Mouse (Mus musculus): ENCODE results near the gene Gm20388.

Gene Gm20388

GRCm38 (mm10) chr8:121174721-121175539, 1264.3 kb downstream of the Gm20388 start:
- in situ Hi-C loops (cut with MboI) = no loop called here

DNA sequence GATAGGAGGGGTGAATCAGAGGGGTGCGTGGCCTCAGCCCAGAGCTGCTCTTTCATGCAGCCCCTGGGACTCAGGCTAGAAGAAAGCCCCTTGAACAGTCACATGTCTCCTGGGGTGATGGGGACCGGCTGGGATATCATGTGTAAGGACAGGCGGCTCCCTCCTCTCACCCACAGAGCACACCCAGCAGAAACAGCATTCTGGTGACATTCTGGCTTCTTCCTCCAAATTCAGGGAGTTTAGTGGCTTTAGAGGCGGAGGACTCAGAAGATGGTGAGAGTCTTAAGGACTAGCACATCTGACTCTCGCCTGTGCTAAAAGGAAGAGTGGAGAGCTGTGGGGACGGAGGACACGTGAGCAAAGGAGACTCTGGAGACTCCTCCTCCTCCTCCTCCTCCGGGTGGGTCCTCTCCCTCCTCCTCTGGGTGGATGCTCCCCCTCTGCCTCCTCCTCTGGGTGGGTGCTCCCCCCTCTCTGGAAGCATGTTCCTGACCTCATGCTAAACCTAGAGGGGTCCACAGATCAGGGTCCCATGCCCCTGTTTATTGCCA, 1265.0 kb downstream of the Gm20388 start:
- in situ Hi-C loops (cut with MboI) = no loop called here

- in situ Hi-C loops (cut with MboI) = no loop called here
Observed at GRCm38 (mm10) chr8:121176291-121176690, 1265.7 kb downstream of the Gm20388 start.

DNA sequence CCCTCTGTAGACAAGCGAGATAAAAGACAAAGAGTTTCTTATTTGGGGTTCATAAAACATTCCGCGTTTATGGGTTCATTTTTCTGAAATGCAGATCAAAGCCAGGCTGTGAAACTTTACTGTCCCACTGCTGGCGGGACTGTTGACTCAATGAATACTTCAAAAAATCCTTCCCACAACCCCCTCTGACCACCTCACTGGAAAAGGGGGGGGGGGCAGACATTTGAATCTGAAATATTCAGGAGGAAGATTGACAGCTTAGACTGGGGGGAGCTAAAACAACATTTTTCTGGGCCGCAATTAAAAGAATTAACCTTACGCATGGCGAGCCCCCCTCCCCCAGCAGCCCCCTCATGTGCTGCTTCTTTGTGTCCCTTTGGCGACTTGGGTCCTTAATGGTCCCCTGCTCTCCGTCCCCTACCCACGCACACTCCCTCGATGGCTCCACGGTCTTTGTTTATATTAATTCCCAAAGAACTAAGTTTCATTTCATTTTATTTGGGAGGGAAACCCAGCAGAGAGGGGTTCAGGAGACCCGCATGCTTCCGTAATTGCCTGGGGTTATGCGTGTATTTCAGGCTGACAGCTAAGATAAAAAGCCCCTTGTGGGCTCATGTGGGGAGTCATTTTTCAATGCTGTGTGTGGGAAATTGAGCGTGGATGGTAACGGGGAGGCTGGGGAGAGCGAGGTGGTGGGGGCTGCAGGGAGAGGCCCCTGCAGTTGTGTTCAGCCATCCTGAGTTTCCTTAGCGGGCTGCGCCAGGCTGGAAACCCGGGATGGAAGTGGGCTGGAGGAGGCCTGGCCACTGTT, 1270.0 kb downstream of the Gm20388 start:
- in situ Hi-C loops (cut with MboI) = no loop called here

DNA sequence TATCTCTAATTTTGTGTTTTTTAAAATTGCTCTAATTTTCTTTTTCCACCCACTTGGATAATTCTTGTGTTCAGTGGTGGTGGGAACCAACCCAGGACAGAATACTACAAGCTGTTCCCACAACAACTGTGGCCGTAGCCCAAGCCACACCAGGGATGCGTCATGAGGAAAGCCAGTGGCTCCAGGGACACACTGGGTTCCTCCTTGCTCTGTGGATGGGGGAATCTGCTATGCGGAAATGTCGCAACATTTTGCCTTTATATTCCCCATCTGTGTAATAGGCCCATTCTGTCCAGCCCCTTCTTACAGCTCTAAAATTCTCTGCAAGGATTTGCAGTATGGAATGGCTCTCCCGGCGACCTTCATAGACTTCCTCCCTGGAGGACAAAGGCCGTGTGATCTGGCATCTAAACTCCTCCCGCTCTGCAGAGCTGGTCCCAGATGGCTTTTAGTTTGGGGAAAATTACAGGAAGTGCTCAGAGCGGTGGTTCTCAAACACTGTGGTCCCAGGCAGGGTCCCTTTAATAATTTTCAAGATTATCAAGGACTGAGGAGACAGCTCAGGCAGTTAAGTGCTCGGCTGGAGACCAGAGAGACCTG, 1270.7 kb downstream of the Gm20388 start:
- in situ Hi-C loops (cut with MboI) = no loop called here

GRCm38 (mm10) chr8:121187491-121188364, 1277.1 kb downstream of the Gm20388 start:
- in situ Hi-C loops (cut with MboI) = no loop called here

DNA sequence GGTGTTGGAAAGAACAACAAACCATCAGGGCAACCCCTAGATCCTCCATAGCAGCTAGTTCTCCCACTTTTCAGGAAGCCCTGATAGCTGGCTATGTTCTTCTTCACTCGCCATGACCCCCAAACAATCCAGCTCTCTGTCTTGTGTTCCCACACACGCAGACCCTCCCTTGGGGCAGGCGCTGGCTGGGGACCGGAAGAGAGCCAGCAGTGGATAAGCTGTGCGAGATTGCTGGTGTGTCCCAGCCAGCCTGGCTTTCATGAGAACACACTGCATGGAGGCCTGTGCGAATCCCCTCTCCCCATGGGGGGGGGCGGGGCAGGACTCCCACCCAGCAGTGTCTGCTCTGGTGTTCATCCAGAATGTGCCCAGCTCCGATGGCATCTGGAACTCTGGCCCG, 1278.4 kb downstream of the Gm20388 start:
- in situ Hi-C loops (cut with MboI) = no loop called here

GRCm38 (mm10) chr8:121192451-121192850, 1281.8 kb downstream of the Gm20388 start:
- in situ Hi-C loops (cut with MboI) = no loop called here

DNA sequence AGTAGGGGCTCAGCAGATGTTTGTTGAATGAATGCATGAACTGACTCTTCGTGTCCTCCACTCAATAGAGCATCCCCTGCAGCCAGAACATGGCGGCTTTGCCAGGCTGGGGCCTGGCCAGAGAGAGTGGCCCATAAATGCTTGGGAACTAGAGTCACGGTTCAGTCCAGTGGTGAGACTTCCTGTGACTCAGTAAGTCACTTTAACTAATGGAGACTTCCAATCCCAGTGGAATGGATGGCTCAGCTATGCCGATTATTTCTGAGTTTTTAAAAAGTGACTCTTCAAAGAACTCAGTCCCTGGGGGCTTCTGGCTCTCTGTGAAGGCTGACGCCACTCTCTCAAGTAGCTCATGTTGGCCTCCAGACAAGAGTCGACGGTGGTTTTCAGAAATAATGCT, 1285.3 kb downstream of the Gm20388 start:
- in situ Hi-C loops (cut with MboI) = no loop called here

DNA sequence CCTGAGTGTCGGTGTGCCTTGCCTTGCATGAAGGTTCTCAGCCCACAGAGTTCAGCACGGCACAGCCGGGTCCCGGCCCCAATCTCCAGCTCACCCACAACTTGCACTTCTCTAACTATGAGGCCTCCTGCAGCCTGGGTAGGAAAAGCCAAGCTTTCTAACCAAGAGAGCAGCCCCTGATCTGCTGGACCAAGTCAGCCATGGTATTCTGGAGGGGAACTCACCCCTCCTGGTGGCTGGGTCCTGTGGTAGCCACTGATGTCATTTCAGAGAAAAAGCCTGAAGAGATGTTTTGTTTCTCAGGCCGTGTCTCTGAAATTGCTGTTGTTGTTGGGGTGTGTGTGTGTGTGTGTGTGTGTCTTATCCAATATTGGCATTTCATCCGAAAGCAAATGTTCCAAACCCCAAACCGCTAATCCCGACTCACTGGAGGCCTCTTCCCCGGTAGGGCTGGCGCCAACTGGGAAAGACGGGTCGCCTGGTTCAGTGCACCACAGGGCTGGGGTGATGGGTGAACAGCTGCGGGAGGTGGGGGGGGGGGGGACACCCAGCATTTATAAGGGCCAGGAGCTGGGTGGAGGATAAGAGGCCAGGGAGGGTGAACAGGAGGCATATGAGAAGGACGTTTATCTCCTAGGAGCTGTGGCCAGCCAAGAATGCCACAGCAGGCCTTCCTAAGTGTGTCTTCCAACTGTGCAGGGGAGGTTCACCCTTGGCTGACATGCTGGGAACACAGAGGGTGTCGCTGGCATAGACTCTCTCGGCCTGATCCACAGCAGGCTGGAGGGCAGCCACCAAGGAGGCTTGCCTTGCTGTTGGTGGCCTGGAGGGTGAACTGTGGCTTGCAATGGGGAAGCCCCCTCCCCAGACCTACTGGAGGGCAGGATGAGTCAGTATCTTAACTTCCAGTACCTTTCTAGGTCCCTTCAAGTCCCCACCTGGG, 1286.4 kb downstream of the Gm20388 start:
- in situ Hi-C loops (cut with MboI) = no loop called here

DNA sequence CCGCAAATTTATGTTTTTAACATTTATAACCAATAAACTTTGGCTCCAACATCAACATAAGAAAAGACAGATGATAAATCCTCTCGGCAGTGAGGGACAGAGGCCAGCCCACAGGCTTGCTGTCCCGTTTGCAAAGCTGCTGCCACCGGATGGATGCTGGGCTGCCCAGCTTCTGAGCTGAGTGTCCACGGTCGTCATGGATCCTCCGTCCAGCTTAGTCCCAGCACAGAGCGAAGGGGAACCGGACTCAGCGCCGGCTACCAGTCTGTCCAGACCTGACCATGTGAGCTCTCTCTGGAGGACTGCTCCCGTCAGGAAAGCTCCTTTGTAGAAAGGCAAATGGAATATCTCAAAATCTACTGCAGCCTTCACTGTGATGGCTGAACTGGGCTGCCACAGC, 1289.4 kb downstream of the Gm20388 start:
- in situ Hi-C loops (cut with MboI) = no loop called here

- in situ Hi-C loops (cut with MboI) = no loop called here
Observed at GRCm38 (mm10) chr8:121200979-121201378, 1290.3 kb downstream of the Gm20388 start.

DNA sequence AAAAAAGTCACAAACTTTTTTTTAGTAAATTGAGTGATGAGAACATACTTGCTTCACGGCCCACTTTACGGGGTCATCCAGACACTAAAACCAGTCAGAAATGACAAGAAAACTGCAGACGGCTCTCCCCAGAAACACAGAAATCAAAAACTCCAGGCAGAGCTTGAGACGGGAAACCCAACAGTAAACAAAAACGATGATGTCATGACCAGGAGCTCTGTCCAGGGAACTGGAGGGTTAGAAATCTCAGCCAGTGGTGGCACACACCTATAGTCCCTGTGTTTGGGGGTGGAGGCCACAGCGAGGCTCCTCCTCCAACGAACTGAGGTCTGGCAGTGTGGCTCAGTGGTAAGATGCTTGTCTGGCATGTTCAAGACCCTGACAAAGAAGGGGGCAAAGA, 1291.0 kb downstream of the Gm20388 start:
- in situ Hi-C loops (cut with MboI) = no loop called here

DNA sequence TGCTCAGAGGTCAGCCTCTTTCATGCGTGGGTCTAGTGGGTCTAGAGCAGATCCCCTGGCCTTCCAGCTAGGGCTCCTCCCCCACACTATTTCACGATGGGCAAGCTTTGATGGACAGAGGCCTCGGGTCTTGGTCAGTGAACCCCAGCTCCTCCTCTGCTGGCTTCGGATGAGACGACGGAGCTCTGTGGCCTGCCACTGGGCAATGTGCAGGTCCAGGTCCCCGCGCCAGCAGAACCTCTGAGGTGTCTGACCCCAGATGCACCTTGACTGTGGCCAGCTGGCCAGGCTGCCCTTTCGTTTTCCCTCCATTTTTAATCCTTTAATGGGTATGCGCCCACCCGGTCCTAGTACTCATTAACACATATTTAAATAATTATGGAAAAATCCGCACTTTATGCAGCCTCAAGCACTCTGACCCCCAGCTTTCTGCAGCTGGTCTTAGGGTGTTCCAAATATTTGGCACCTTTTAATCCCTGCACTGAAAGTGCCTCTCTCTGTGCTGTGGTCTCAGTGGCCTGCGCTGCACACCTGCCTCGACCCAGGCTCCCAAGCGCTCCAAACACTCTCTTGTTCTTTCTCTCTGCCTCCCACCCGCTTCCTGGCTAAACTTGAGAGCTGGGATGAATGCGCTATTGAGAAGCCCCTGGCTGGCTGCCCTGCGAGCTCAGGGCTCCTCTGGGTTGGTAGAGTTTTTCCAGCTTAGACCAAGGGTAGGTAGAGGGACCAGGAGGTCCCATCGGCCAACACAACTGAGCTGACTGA, 1293.2 kb downstream of the Gm20388 start:
- in situ Hi-C loops (cut with MboI) = no loop called here

DNA sequence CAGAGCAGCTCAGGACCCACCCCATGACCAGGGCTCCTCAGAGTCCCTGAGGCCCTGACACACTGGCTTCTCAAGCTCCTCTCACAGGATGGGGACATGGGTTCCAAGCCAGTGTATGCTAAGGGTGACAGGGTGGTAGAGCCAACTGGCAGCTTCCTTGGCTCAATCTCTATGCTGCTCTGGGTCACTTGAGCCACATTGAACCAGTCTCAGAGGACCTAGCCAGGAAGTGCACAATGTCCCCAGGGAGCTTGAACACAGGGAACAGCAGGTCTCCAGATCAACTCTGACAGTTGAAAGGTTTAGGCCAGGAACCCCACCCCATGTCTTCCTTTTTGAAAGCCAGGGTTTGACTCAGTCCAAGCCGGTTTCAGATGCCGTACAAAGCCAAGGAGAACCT, 1296.5 kb downstream of the Gm20388 start:
- in situ Hi-C loops (cut with MboI) = no loop called here

DNA sequence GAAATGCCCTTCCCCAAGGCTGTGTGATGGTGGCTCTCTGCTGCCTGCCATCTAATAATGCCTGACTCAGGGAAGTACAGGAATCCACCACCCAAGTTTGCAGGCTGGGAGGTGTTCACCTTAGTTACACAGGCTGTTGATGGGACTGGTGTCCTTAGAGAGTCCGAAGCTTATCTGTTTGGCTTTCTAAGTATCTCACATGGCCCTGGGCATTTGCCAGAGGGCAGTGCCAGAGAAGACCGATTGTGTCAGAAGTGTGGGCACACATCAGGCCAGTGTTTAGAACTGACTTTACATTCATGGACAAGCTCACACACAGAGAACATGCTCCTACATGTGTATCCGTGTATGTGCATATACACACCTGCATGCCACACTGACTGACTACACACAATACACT, 1300.0 kb downstream of the Gm20388 start:
- in situ Hi-C loops (cut with MboI) = no loop called here

DNA sequence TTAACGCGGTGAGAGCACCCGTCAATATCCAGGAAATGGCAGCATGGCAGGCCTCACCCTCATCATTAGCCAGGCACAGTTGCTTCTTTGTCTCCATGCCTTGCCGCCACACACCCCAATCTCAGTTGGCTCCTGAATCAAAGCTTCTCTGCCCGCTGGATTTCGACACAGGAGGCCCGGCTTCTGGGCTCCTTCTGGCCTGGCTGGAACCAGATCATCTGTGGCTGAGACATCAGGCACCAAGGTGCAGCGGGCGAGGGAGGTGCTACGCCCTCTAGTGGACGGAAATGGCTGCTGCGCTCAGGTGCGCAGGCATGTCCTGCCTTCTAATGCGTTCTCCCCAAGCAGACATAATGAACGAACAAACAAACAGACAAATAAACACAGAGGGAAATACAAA, 1302.6 kb downstream of the Gm20388 start:
- in situ Hi-C loops (cut with MboI) = no loop called here

DNA sequence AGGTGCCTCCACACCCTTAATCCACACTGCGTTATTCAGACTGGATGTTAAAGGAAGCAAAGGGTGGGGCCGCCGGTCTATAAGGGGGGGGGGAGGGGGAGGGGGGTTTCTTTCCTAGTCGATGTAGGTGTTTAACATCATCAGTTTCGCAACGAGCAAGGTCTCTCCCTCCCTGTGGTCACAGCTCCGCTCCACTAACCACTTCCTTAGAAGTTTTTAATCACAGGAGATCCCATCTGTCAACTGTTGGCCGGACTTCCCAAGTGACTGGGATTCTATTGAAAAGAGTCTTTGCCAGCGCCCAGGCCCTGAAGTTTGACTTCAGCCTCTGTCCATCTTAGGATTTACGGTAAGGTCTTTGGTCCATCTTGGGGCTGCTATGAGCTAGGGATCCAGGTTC, 1303.0 kb downstream of the Gm20388 start:
- in situ Hi-C loops (cut with MboI) = no loop called here

DNA sequence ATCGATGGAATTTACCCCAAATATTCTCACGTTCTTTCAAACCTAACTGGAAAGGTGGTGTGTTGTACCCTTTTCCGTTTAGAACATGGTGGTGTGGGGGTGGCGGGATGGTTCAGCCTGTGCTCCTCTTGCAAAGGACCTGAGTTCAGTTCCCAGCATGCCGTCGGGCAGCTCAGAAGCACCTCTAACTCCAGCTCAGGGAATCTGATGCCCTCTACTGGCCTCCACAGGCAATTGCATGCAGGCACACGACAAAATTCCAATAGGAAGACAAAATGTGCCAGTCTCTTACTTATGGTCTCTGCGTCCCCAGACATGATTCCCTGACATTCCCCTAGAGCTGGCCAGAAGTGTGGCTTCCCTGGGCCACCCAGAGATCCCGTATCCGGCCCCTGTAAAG, 1304.3 kb downstream of the Gm20388 start:
- in situ Hi-C loops (cut with MboI) = no loop called here
